Mouse (Mus musculus) WW6 (cell line): ENCODE measurements around the gene Chst10.

Source experiments
- DNase-seq: peaks from one replicate; pipeline ENCODE4 v3.0.0-alpha.2; 2013; ENCODE audit warnings: low read depth, low spot score

Chst10 gene

DNA sequence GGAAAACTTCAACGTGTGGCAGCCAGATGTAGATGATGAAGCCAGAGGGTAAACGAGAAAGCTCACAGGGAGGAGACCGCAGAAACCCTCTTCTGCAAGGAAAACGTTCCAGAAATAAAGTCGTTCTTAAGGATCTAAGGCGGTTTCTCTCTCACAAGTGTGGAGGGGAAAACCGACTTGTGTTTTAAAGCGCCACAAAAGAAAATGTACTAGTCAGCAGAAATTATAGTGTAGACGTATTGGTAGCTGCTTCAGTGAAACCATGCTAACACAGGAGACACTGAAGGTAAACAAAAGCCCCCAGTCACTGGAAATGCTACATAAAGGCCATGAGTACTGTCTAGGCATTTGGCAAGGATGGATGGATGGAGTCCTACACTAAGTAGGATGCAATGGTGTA lies 80.7 kb downstream of the Chst10 start:
- DNase-seq = no peak

DNA sequence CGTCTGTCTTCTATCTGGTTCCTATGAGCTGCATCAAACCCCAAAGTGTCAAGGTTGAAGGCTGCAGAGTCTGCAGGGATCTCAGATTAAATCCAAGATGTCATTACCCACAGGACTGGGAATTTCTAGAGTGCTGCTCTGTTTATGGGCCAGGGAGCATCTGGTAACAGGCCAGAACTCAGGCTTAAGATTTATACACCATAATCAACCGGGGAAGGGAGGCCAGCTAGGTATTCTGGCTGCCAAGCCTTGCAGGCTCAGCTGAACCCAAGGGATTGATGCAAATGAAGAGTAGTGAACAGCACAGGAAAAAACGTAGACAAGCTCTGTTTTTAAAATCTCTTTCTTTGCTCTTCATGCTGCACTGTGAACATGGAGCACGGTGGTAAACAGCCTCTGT lies 81.7 kb downstream of the Chst10 start:
- DNase-seq = no peak
